Mouse (Mus musculus) intestine, embryonic 16.5 days (tissue): ENCODE measurements around the gene Fhod1. TPM values are rescaled to one million over a fixed set of nuclear protein-coding genes. Genes with fewer than 3 reads are reported as not detected.
A peak's percentile ranks its signal among the peaks of the same experiment; 100 is the strongest.

Source experiments
- ATAC-seq: fragments of 200-750 bp; cut with Nextera tagmentation; 2 replicates; pipeline ENCODE4 v1.8.0; 2017; ENCODE audit warnings: moderate TSS enrichment, moderate library complexity
- H3K27ac ChIP-seq: fragments of 300-500 bp; sonication (generic); 2 replicates; pipeline ENCODE4 v1.5.1; 2014; ENCODE audit warnings: mild to moderate bottlenecking, low read length
- H3K27me3 ChIP-seq: fragments of 300-500 bp; sonication (generic); replicated peaks from 2 replicates; pipeline ENCODE4 v1.6.1; 2014; ENCODE audit warnings: low read length, control low read depth, mixed read lengths; ENCODE audit not compliant: control insufficient read depth, insufficient read depth
- H3K36me3 ChIP-seq: fragments of 300-500 bp; sonication (generic); 2 replicates; pipeline ENCODE4 v1.6.1; 2014; ENCODE audit warnings: low read length, control low read depth; ENCODE audit not compliant: control insufficient read depth, insufficient read depth
- H3K4me1 ChIP-seq: fragments of 300-500 bp; sonication (generic); 2 replicates; pipeline ENCODE4 v1.6.1; 2014; ENCODE audit warnings: low read length, control low read depth, mixed read lengths; ENCODE audit not compliant: control insufficient read depth, insufficient read depth
- H3K4me2 ChIP-seq: fragments of 300-500 bp; sonication (generic); 2 replicates; pipeline ENCODE4 v1.6.1; 2014; ENCODE audit warnings: low read depth, low read length, control low read depth
- H3K4me3 ChIP-seq: fragments of 300-500 bp; sonication (generic); 2 replicates; pipeline ENCODE4 v1.5.1; 2014; ENCODE audit warnings: mild to moderate bottlenecking, low read length
- H3K9ac ChIP-seq: fragments of 300-500 bp; sonication (generic); 2 replicates; pipeline ENCODE4 v1.6.1; 2014; ENCODE audit warnings: low read depth, low read length
- H3K9me3 ChIP-seq: fragments of 300-500 bp; sonication (generic); 2 replicates; pipeline ENCODE4 v1.6.1; 2016; ENCODE audit warnings: low read length, control low read depth; ENCODE audit not compliant: control insufficient read depth
- WGBS: fragments of 180-500 bp; shearing (Covaris S2); extraction: QIAGEN DNeasy Blood & Tissue Kit; methylation state at CpG from one replicate; pipeline ENCODE4 v1.1.7; 2014; 5-methylcytosine and 5-hydroxymethylcytosine counted together
- microRNA counts: library from miRNA; unstranded; fragments of <30 nt; microRNA quantifications from one replicate; lab custom pipeline; 2016
- microRNA-seq: library from miRNA; unstranded; fragments of <30 nt; microRNA quantifications from one replicate; pipeline ENCODE4, GENCODE M21; 2016
- polyA plus RNA-seq: library from polyadenylated mRNA; unstranded; fragments of >200 nt; fragmentation: Nextera tagmentation; extraction: Ambion mirVana; gene quantifications from 2 replicates; pipeline ENCODE4 v1.2.1, GENCODE M21; 2015

Fhod1 gene
- polyA plus RNA-seq, 1 experiment from 2014 or later, result 1.4 TPM

DNA sequence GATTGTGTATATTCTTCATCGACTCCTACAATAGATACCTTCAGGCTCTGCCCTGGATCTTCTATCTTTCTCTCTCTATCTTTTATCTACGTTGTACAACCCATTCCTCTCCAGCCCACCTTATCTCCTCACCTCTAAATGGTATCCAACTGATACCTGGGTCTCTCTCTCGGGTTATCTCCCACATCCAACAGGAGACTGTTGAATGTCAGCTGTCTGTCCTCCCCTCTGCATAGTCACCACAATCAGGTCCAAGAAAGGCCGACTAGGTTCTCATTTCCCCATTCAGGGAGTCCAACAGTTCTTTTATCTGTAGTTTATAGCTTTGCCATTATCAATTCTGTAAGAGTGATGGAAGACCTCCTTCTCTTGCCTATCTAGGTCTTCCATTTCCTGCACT lies 65.5 kb downstream of the Fhod1 start:
- no peak overlapping the region for H3K4me3 ChIP-seq
- H3K27me3 ChIP-seq, result peaks cover 31% of the 10 kb centered on the region
- no peak overlapping the region for H3K27ac ChIP-seq
- no peaks in the 10 kb centered on the region; the same call in 1 of the 2 replicates for H3K36me3 ChIP-seq
- ATAC-seq, result no peak
- no peaks in the 10 kb centered on the region for H3K9me3 ChIP-seq
- H3K4me2 ChIP-seq, result no peak overlapping the region
- H3K9ac ChIP-seq, result no peak overlapping the region
- WGBS, result 85% methylated on average over 4 of the region's 4 CpGs
- H3K4me1 ChIP-seq, result peaks cover 9% of the 10 kb centered on the region

DNA sequence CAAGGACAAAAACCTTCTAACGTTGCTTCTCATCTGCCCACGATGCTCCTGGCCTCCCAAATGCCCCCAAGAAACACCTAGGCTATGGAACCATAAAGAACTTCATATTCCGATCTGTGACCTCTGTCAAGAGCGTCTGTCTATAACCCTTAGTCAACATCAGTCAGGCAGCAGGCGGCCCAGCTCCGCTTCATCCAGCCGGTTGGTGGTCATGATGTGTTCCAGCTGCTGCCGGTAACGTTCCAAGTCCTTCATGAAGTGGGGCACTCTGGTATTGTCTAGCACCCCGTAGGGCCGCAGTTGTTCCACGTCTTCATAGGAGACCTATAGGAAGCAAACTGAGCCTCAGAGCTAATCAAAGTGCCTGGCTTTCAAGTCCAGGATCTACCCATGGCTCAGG lies 65.9 kb downstream of the Fhod1 start:
- ATAC-seq, result no peak
- Histone ChIP-seq H3K27me3 (peaks cover 34% of the 10 kb centered on the region), H3K9me3 (no peaks in the 10 kb centered on the region), H3K9ac (no peak overlapping the region), H3K4me1 (peaks cover 9% of the 10 kb centered on the region), H3K36me3 (no peaks in the 10 kb centered on the region; the same call in 1 of the 2 replicates), H3K4me2 (no peak overlapping the region), H3K4me3 (no peak overlapping the region), H3K27ac (no peak overlapping the region)
- WGBS, result 90% methylated on average over 12 of the region's 12 CpGs

DNA sequence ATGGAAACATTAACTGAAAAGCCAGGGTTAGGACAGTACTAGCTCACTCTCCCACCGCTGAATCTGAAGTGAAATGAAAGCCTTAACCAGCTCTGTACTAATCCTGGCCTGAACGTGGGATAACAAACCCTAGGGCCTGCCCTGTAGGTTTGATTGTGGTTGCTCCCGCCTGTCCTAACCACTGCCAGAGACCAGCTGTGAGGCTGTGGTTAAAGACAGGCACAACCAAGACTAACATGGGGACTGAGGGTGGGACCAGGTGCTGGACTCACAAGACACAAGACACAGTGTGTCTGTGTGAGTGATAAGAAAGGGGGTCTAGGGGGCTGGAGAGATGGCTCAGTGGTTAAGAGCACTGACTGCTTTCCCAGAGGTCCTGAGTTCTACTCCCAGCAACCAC lies 67.2 kb downstream of the Fhod1 start:
- Histone ChIP-seq H3K4me2 (no peak overlapping the region), H3K4me1 (peaks cover 18% of the 10 kb centered on the region), H3K9me3 (no peaks in the 10 kb centered on the region), H3K36me3 (no peaks in the 10 kb centered on the region; the same call in 1 of the 2 replicates), H3K4me3 (no peak overlapping the region), H3K9ac (no peak overlapping the region), H3K27me3 (peaks cover 42% of the 10 kb centered on the region), H3K27ac (no peak overlapping the region)
- WGBS, result 77% methylated on average over 3 of the region's 3 CpGs
- ATAC-seq, result no peak

MicroRNAs within 50 kb of the gene (microRNA counts, 519-probe panel; counts per million panel counts)
- microRNA mmu-miR-328 (lab: Ali Mortazavi, UCI), result 2,231 counts per million, percentile 52 among the panel's probes with 10 or more counts

Small RNA genes within 50 kb of the gene (microRNA-seq; reads per million reads assigned to microRNA genes)
- gene Gm27320 (not detected), gene Mir328 (175 reads per million, percentile 55 among the genes with 10 or more reads in this experiment)

Other genes with a start within 250 kb of the Fhod1 start
- not detected in 2 replicates for gene Ces4a, start 216.2 kb downstream of the Fhod1 start, polyA plus RNA-seq
- 27.4 and 28.2 TPM in 2 replicates for gene Cbfb, start 177.3 kb downstream of the Fhod1 start, polyA plus RNA-seq
- 20.6 and 21.7 TPM in 2 replicates for gene D230025D16Rik, start 122.8 kb downstream of the Fhod1 start, polyA plus RNA-seq
- 16.2 and 17.5 TPM in 2 replicates for gene B3gnt9, start 92.8 kb downstream of the Fhod1 start, polyA plus RNA-seq
- 44.9 and 46.0 TPM in 2 replicates for gene Tradd, start 83.3 kb downstream of the Fhod1 start, polyA plus RNA-seq
- gene Fbxl8, start 83.3 kb downstream of the Fhod1 start, polyA plus RNA-seq, result 6.0 and 6.8 TPM in 2 replicates
- gene Hsf4, start 78.2 kb downstream of the Fhod1 start, polyA plus RNA-seq, result 0.17 and 0.18 TPM in 2 replicates
- gene Nol3, start 71.8 kb downstream of the Fhod1 start, polyA plus RNA-seq, result 1.3 and 1.4 TPM in 2 replicates
- 6.7 and 7.2 TPM in 2 replicates for gene 4931428F04Rik, start 58.1 kb downstream of the Fhod1 start, polyA plus RNA-seq
- gene Exoc3l, start 51.9 kb downstream of the Fhod1 start, polyA plus RNA-seq, result 6.6 and 7.4 TPM in 2 replicates
- 86.7 and 89.2 TPM in 2 replicates for gene E2f4, start 50.3 kb downstream of the Fhod1 start, polyA plus RNA-seq
- gene Elmo3, start 42.4 kb downstream of the Fhod1 start, polyA plus RNA-seq, result 28.0 and 30.3 TPM in 2 replicates
- gene Lrrc29, start 21.7 kb downstream of the Fhod1 start, polyA plus RNA-seq, result 1.5 and 1.8 TPM in 2 replicates
- 141 and 142 TPM in 2 replicates for gene Tmem208, start 21.6 kb downstream of the Fhod1 start, polyA plus RNA-seq
- 0.93 and 1.1 TPM in 2 replicates for gene Slc9a5, start 890 bp upstream of the Fhod1 start, polyA plus RNA-seq
- 0.06 and 0.15 TPM in 2 replicates for gene Plekhg4, start 25.3 kb upstream of the Fhod1 start, polyA plus RNA-seq
- gene Kctd19, start 65.5 kb upstream of the Fhod1 start, polyA plus RNA-seq, result 0.04 TPM in 1 of 2 replicates, not detected in the other
- gene Lrrc36, start 65.6 kb upstream of the Fhod1 start, polyA plus RNA-seq, result 0.07 TPM in 1 of 2 replicates, not detected in the other
- 41.9 and 42.3 TPM in 2 replicates for gene Tppp3, start 123.6 kb upstream of the Fhod1 start, polyA plus RNA-seq
- 17.5 and 18.5 TPM in 2 replicates for gene Zdhhc1, start 148.9 kb upstream of the Fhod1 start, polyA plus RNA-seq
- 1.9 and 2.3 TPM in 2 replicates for gene Hsd11b2, start 170.8 kb upstream of the Fhod1 start, polyA plus RNA-seq
- gene Atp6v0d1, start 218.1 kb upstream of the Fhod1 start, polyA plus RNA-seq, result 115 and 125 TPM in 2 replicates